In genomic region chr13:41932313-41933100, GRCm38 (mm10) we compare ENCODE assay signal across 17 mouse cellular contexts.
DNase-seq lines count a peak whose midpoint lies in the region; ATAC-seq and TF ChIP-seq lines count a peak whose summit lies in the region.
"Had no signal": no experiment of that assay in that cellular context is flagged by ENCODE, and none has a peak within 500 bp of the region (broad histone marks: within the 10 kb centered on the region; RNA-seq: fewer than 3 reads in every experiment).

No protein-coding gene starts in this region.

- H3K36me3 ChIP-seq in heart, adult 2 months (ENCODE audit: control insufficient read depth, insufficient read depth, low read length): no peaks in the 10 kb centered on the region
- no peaks in the 10 kb centered on the region for H3K36me3 ChIP-seq in forebrain, embryonic 11.5 days (ENCODE audit: control insufficient read depth, insufficient read depth, low read length)
- H3K36me3 ChIP-seq: heart, embryonic 13.5 days; hindbrain, embryonic 12.5 days; neural tube, embryonic 15.5 days had no signal

- no peak for TF ChIP-seq CTCF in heart, adult 2 months (IDR thresholded peaks at IDR 0.05)

- no peak overlapping the region for H3K9ac ChIP-seq in heart, adult 2 months (ENCODE audit: low read depth, low read length)
- H3K9ac ChIP-seq in forebrain, embryonic 11.5 days (ENCODE audit: low read length): no peak overlapping the region
- H3K9ac ChIP-seq: heart, embryonic 13.5 days; hindbrain, embryonic 12.5 days; liver, postnatal 0 days; neural tube, embryonic 15.5 days had no signal

- no peak overlapping the region for H3K4me3 ChIP-seq in heart, adult 2 months
- H3K4me3 ChIP-seq in forebrain, embryonic 11.5 days (ENCODE audit: low read depth, low read length): no peak overlapping the region
- H3K4me3 ChIP-seq: heart, embryonic 13.5 days; hindbrain, embryonic 12.5 days; megakaryocyte, embryonic 14.5 days; neural tube, embryonic 15.5 days had no signal

- no peak for TF ChIP-seq EP300 in heart, adult 2 months (IDR thresholded peaks at IDR 0.05; ENCODE audit: insufficient read depth, low read depth, low read length)

- no peak overlapping the region for H3K27ac ChIP-seq in heart, adult 2 months
- no peak overlapping the region for H3K27ac ChIP-seq in forebrain, embryonic 11.5 days (ENCODE audit: low read depth, low read length)
- H3K27ac ChIP-seq: heart, embryonic 13.5 days; hindbrain, embryonic 12.5 days; neural tube, embryonic 15.5 days had no signal

- peak; percentile 10 for DNase-seq in right cerebral cortex, postnatal 25 days
- no peak for DNase-seq in right cerebral cortex, postnatal 4 days
- peak; percentile 36 to 50 for DNase-seq in CD8-positive naive resting alpha-beta T cell, adult 2 months (ENCODE audit: low read depth in 2 of 2, low spot score in 2 of 2)
- DNase-seq in thymus, postnatal 25 days: peak; percentile 46
- DNase-seq in heart, adult 2 months: no peak
- no peak for DNase-seq in kidney, adult 8-10 months
- no peak for DNase-seq in forebrain, embryonic 11.5 days (ENCODE audit: low spot score)
- DNase-seq: cerebellum, adult 11-12 months; gastrocnemius, postnatal 10 days; kidney, adult 11 months; liver, postnatal 0 days had no signal

- H3K27me3 ChIP-seq in heart, adult 2 months (ENCODE audit: control insufficient read depth, insufficient read depth, low read length): no peaks in the 10 kb centered on the region
- H3K27me3 ChIP-seq in forebrain, embryonic 11.5 days (ENCODE audit: control insufficient read depth, insufficient read depth, low read length): no peaks in the 10 kb centered on the region
- H3K27me3 ChIP-seq: heart, embryonic 13.5 days; hindbrain, embryonic 12.5 days; megakaryocyte, embryonic 14.5 days; neural tube, embryonic 15.5 days had no signal

- no peak overlapping the region for H3K4me2 ChIP-seq in forebrain, embryonic 11.5 days (ENCODE audit: low read depth, low read length, severe bottlenecking)
- H3K4me2 ChIP-seq: heart, embryonic 13.5 days; hindbrain, embryonic 12.5 days; neural tube, embryonic 15.5 days had no signal

- H3K4me1 ChIP-seq in heart, adult 2 months (ENCODE audit: control insufficient read depth, insufficient read depth, low read length): no peaks in the 10 kb centered on the region
- no peaks in the 10 kb centered on the region for H3K4me1 ChIP-seq in forebrain, embryonic 11.5 days (replicated peaks; ENCODE audit: control insufficient read depth, insufficient read depth, low read length)
- H3K4me1 ChIP-seq: heart, embryonic 13.5 days; hindbrain, embryonic 12.5 days; neural tube, embryonic 15.5 days had no signal

- intact Hi-C loops in heart, adult 2 months (cut with DNase I): no loop called here

- WGBS in heart, adult 2 months: 52% methylated on average over 12 of the region's 12 CpGs
- WGBS in forebrain, embryonic 11.5 days: 90% methylated on average over 12 of the region's 12 CpGs

- TF ChIP-seq POLR2A in heart, adult 2 months (IDR thresholded peaks at IDR 0.05; ENCODE audit: insufficient read depth, low read depth, low read length): no peak

- no peaks in the 10 kb centered on the region for H3K79me2 ChIP-seq in heart, adult 2 months (replicated peaks; ENCODE audit: control insufficient read depth, insufficient read depth, low read length)

- ATAC-seq in megakaryocyte progenitor cell, adult 5-6 weeks (replicated peaks; ENCODE audit: poor library complexity): peak; percentile 87
- no peak for ATAC-seq in forebrain, embryonic 11.5 days (replicated peaks; ENCODE audit: low FRiP score)
- ATAC-seq: forebrain, embryonic 14.5 days; liver, postnatal 0 days had no signal

- H3K9me3 ChIP-seq in forebrain, embryonic 11.5 days (ENCODE audit: control insufficient read depth, low read length): no peaks in the 10 kb centered on the region
- H3K9me3 ChIP-seq: hindbrain, embryonic 12.5 days; megakaryocyte, embryonic 14.5 days; neural tube, embryonic 15.5 days had no signal

Comparison
In these comparisons a context has a peak if more than half of its experiments do, and no peak if none do; other contexts are left out.
1. DNase-seq: peak in right cerebral cortex, postnatal 25 days (single experiment), CD8-positive naive resting alpha-beta T cell, adult 2 months (2 of 2) and thymus, postnatal 25 days (single experiment); none in right cerebral cortex, postnatal 4 days (single experiment), heart, adult 2 months (0 of 2), kidney, adult 8-10 months (0 of 2) and forebrain, embryonic 11.5 days (single experiment).